Mouse (Mus musculus) G1E (cell line): ENCODE measurements at regions not wholly inside any gene's neighbourhood (a gene's known extent, or its start where the extent isn't known, plus 50 kb on each side); places are given as distances from the start of the nearest gene placed in this dataset.

Experiments used
- ATAC-seq: 2 replicates; pipeline ENCODE4 v1.8.0; 2016; ENCODE audit warnings: mild to moderate bottlenecking; ENCODE audit not compliant: insufficient number of reproducible peaks, poor library complexity, low FRiP score, severe bottlenecking; ENCODE audit errors: extremely low read depth
- DNase-seq: peaks from one replicate; pipeline ENCODE4 v3.0.0; 2012; ENCODE audit warnings: low spot score
- H3K27me3 ChIP-seq: 2 replicates; pipeline ENCODE4 v1.6.1; 2012; ENCODE audit warnings: mild to moderate bottlenecking, low read length, inconsistent platforms; ENCODE audit not compliant: insufficient read depth
- H3K36me3 ChIP-seq: replicated peaks from 2 replicates; pipeline ENCODE3; 2012; ENCODE audit warnings: mild to moderate bottlenecking, inconsistent platforms
- H3K4me1 ChIP-seq: 2 replicates; pipeline ENCODE4 v1.6.1; 2012; ENCODE audit warnings: low read depth, low read length, inconsistent platforms, mixed read lengths; ENCODE audit not compliant: insufficient read depth
- H3K4me3 ChIP-seq: 2 replicates; pipeline ENCODE4 v1.5.1; 2012; ENCODE audit warnings: low read depth, mild to moderate bottlenecking, inconsistent platforms, low read length, moderate library complexity, mixed read lengths
- H3K9me3 ChIP-seq: replicated peaks from 2 replicates; pipeline ENCODE4 v1.6.1; 2012; ENCODE audit warnings: inconsistent platforms
- CTCF ChIP-seq: IDR thresholded peaks from 2 replicates; pipeline ENCODE4 v1.5.1; 2012; ENCODE audit warnings: low read depth, low read length, inconsistent platforms, mixed read lengths
- GATA1 ChIP-seq: IDR thresholded peaks from 2 replicates; pipeline ENCODE4 v1.6.1; 2012; ENCODE audit warnings: borderline replicate concordance, low read length, inconsistent platforms, mixed read lengths
- GATA2 ChIP-seq: IDR thresholded peaks from 2 replicates; pipeline ENCODE4 v1.6.1; 2012; ENCODE audit warnings: low read depth, low read length, inconsistent platforms, borderline replicate concordance
- POLR2AphosphoS5 ChIP-seq: IDR thresholded peaks from 2 replicates; pipeline ENCODE4 v1.6.1; 2012; ENCODE audit warnings: low read depth, low read length, inconsistent platforms; ENCODE audit not compliant: insufficient replicate concordance
- TAL1 ChIP-seq: conservative IDR thresholded peaks from 2 replicates; pipeline ENCODE4 v1.6.1; 2012; ENCODE audit warnings: low read depth, low read length, inconsistent platforms, mixed read lengths

- no peak for DNase-seq
These were observed 651.9 kb upstream of the Klhl1 start for GRCm38 (mm10) chr14:97170841-97171240.

GRCm38 (mm10) chr14:97165793-97166192, 646.9 kb upstream of the Klhl1 start:
- ATAC-seq (no peak), DNase-seq (no peak)
- no peaks in the 10 kb centered on the region for H3K27me3 ChIP-seq
- H3K4me3 ChIP-seq, result no peak overlapping the region
- no peaks in the 10 kb centered on the region for H3K4me1 ChIP-seq
- TF ChIP-seq POLR2AphosphoS5 (no peak), GATA2 (no peak), TAL1 (no peak), CTCF (no peak), GATA1 (no peak)
- peaks cover 22% of the 10 kb centered on the region for H3K9me3 ChIP-seq
- no peaks in the 10 kb centered on the region for H3K36me3 ChIP-seq

More at GRCm38 (mm10) chr14:97170841-97171240, 651.9 kb upstream of the Klhl1 start:
- peaks cover 14% of the 10 kb centered on the region for H3K9me3 ChIP-seq
- H3K36me3 ChIP-seq, result no peaks in the 10 kb centered on the region
- ATAC-seq, result no peak
- TF ChIP-seq POLR2AphosphoS5, result no peak
- TF ChIP-seq TAL1, result no peak
- no peak for TF ChIP-seq CTCF
- no peak for TF ChIP-seq GATA1
- no peak for TF ChIP-seq GATA2
- H3K4me3 ChIP-seq, result no peak overlapping the region
- H3K27me3 ChIP-seq, result no peaks in the 10 kb centered on the region
- H3K4me1 ChIP-seq, result no peaks in the 10 kb centered on the region

- ATAC-seq (no peak), DNase-seq (no peak)
- Histone ChIP-seq H3K27me3 (no peaks in the 10 kb centered on the region), H3K4me1 (no peaks in the 10 kb centered on the region), H3K4me3 (no peak overlapping the region), H3K36me3 (no peaks in the 10 kb centered on the region), H3K9me3 (peaks cover 14% of the 10 kb centered on the region)
- no peak for TF ChIP-seq GATA2
- no peak for TF ChIP-seq POLR2AphosphoS5
- no peak for TF ChIP-seq TAL1
- TF ChIP-seq GATA1, result no peak
- no peak for TF ChIP-seq CTCF
These were observed 630.2 kb upstream of the Klhl1 start for GRCm38 (mm10) chr14:97148997-97149653.

- TF ChIP-seq GATA2 (no peak), GATA1 (no peak), TAL1 (no peak), CTCF (no peak)
- H3K9me3 ChIP-seq, result peaks cover 2% of the 10 kb centered on the region; the same call in 1 of the 2 replicates
These were observed 597.2 kb upstream of the Klhl1 start for GRCm38 (mm10) chr14:97115918-97116635.

GRCm38 (mm10) chr14:97101090-97101675, 582.3 kb upstream of the Klhl1 start:
- ATAC-seq (no peak), DNase-seq (no peak)
- TF ChIP-seq GATA2 (no peak), GATA1 (no peak), POLR2AphosphoS5 (no peak), CTCF (no peak), TAL1 (no peak)
- Histone ChIP-seq H3K27me3 (no peaks in the 10 kb centered on the region), H3K4me3 (no peak overlapping the region), H3K36me3 (no peaks in the 10 kb centered on the region), H3K4me1 (no peaks in the 10 kb centered on the region), H3K9me3 (no peaks in the 10 kb centered on the region; the same call in 1 of the 2 replicates)

More at GRCm38 (mm10) chr14:97115918-97116635, 597.2 kb upstream of the Klhl1 start:
- ATAC-seq, result no peak
- Histone ChIP-seq H3K4me3 (no peak overlapping the region), H3K36me3 (no peaks in the 10 kb centered on the region), H3K4me1 (no peaks in the 10 kb centered on the region), H3K27me3 (no peaks in the 10 kb centered on the region)
- no peak for DNase-seq

GRCm38 (mm10) chr14:97093389-97093788, 574.5 kb upstream of the Klhl1 start:
- H3K27me3 ChIP-seq, result no peaks in the 10 kb centered on the region
- no peaks in the 10 kb centered on the region for H3K36me3 ChIP-seq
- DNase-seq (no peak), ATAC-seq (no peak)
- H3K4me1 ChIP-seq, result no peaks in the 10 kb centered on the region
- TF ChIP-seq GATA1, result no peak
- no peak for TF ChIP-seq POLR2AphosphoS5
- no peak overlapping the region for H3K4me3 ChIP-seq
- H3K9me3 ChIP-seq, result peaks cover 3% of the 10 kb centered on the region
